Mouse (Mus musculus): ENCODE results near the gene Ash1l. TPM values are rescaled to one million over a fixed set of nuclear protein-coding genes. Genes with fewer than 3 reads are reported as not detected.
"Not testable (repeated sequence)": the region's sequence is repeated elsewhere in the genome, so short reads cannot be mapped to it uniquely, and the experiment has no call there.

Ash1l gene
- polyA plus RNA-seq, 1 experiment from 2014 or later = 14.5 TPM

- H3K9me3 ChIP-seq = no peaks in the 10 kb centered on the region
Measured at GRCm38 (mm10) chr3:88992793-88993192, 42.4 kb downstream of the Ash1l start.

GRCm38 (mm10) chr3:89001536-89001935 is 51.1 kb downstream of the Ash1l start:
- H3K27me3 ChIP-seq (ENCODE audit: insufficient read depth, poor library complexity, severe bottlenecking) = no peaks in the 10 kb centered on the region
- no peak overlapping the region for H3K27ac ChIP-seq
- DNase-seq (ENCODE audit: low spot score) = no peak
- no peak overlapping the region for H3K4me3 ChIP-seq
- no peaks in the 10 kb centered on the region for H3K9me3 ChIP-seq
- WGBS = 93% methylated on average over 7 of the region's 7 CpGs
- peaks cover 56% of the 10 kb centered on the region for H3K36me3 ChIP-seq
- no peaks in the 10 kb centered on the region for H3K4me1 ChIP-seq

More at GRCm38 (mm10) chr3:88992793-88993192, 42.4 kb downstream of the Ash1l start:
- no peaks in the 10 kb centered on the region for H3K27me3 ChIP-seq (ENCODE audit: insufficient read depth, poor library complexity, severe bottlenecking)
- H3K4me1 ChIP-seq = no peaks in the 10 kb centered on the region; the same call in 1 of the 2 replicates
- no peak for DNase-seq (ENCODE audit: low spot score)
- peaks cover 19% of the 10 kb centered on the region; the same call in 1 of the 2 replicates for H3K36me3 ChIP-seq
- 74% methylated on average over 2 of the region's 2 CpGs for WGBS
- H3K27ac ChIP-seq = no peak overlapping the region
- H3K4me3 ChIP-seq = no peak overlapping the region

- WGBS = 89% methylated on average over 5 of the region's 5 CpGs
- H3K9me3 ChIP-seq; H3K4me1 ChIP-seq; H3K4me3 ChIP-seq; DNase-seq (ENCODE audit: low spot score); H3K27ac ChIP-seq; H3K27me3 ChIP-seq (ENCODE audit: insufficient read depth, poor library complexity, severe bottlenecking): not testable (repeated sequence)
- H3K36me3 ChIP-seq = peaks cover 87% of the 10 kb centered on the region
Measured at GRCm38 (mm10) chr3:89030896-89031295, 80.5 kb downstream of the Ash1l start.

GRCm38 (mm10) chr3:89043359-89043758 is 92.9 kb downstream of the Ash1l start:
- Histone ChIP-seq H3K4me1 (no peaks in the 10 kb centered on the region), H3K36me3 (peaks cover 84% of the 10 kb centered on the region), H3K27me3 (ENCODE audit: insufficient read depth, poor library complexity, severe bottlenecking) (no peaks in the 10 kb centered on the region), H3K9me3 (no peaks in the 10 kb centered on the region), H3K4me3 (no peak overlapping the region), H3K27ac (no peak overlapping the region)
- 96% methylated on average over 4 of the region's 4 CpGs for WGBS
- no peak for DNase-seq (ENCODE audit: low spot score)

GRCm38 (mm10) chr3:89058361-89058760 is 107.9 kb downstream of the Ash1l start:
- Histone ChIP-seq H3K9me3 (no peaks in the 10 kb centered on the region), H3K4me3 (no peak overlapping the region), H3K27ac (no peak overlapping the region), H3K4me1 (no peaks in the 10 kb centered on the region), H3K27me3 (ENCODE audit: insufficient read depth, poor library complexity, severe bottlenecking) (no peaks in the 10 kb centered on the region), H3K36me3 (peaks cover 95% of the 10 kb centered on the region)
- no peak for DNase-seq (ENCODE audit: low spot score)
- 93% methylated on average over 9 of the region's 9 CpGs for WGBS

GRCm38 (mm10) chr3:89058783-89059182 is 108.4 kb downstream of the Ash1l start:
- WGBS = 88% methylated on average over 3 of the region's 3 CpGs
- Histone ChIP-seq H3K4me1 (no peaks in the 10 kb centered on the region), H3K4me3 (no peak overlapping the region), H3K9me3 (no peaks in the 10 kb centered on the region), H3K27me3 (ENCODE audit: insufficient read depth, poor library complexity, severe bottlenecking) (no peaks in the 10 kb centered on the region), H3K27ac (no peak overlapping the region), H3K36me3 (peaks cover 96% of the 10 kb centered on the region)
- no peak for DNase-seq (ENCODE audit: low spot score)

GRCm38 (mm10) chr3:89061696-89062095 is 111.3 kb downstream of the Ash1l start:
- no peak for DNase-seq (ENCODE audit: low spot score)
- H3K27ac ChIP-seq = no peak overlapping the region
- H3K4me1 ChIP-seq = no peaks in the 10 kb centered on the region
- H3K4me3 ChIP-seq = no peak overlapping the region
- 87% methylated on average over 3 of the region's 3 CpGs for WGBS
- no peaks in the 10 kb centered on the region for H3K9me3 ChIP-seq
- H3K36me3 ChIP-seq = peaks cover 95% of the 10 kb centered on the region
- no peaks in the 10 kb centered on the region for H3K27me3 ChIP-seq (ENCODE audit: insufficient read depth, poor library complexity, severe bottlenecking)

GRCm38 (mm10) chr3:89067265-89067664 is 116.8 kb downstream of the Ash1l start:
- no peaks in the 10 kb centered on the region for H3K27me3 ChIP-seq (ENCODE audit: insufficient read depth, poor library complexity, severe bottlenecking)
- no peaks in the 10 kb centered on the region for H3K4me1 ChIP-seq
- H3K27ac ChIP-seq = no peak overlapping the region
- no peak for DNase-seq (ENCODE audit: low spot score)
- no peak overlapping the region for H3K4me3 ChIP-seq
- H3K9me3 ChIP-seq = no peaks in the 10 kb centered on the region
- peaks cover 97% of the 10 kb centered on the region for H3K36me3 ChIP-seq

- WGBS = 92% methylated on average over 9 of the region's 9 CpGs
- H3K27me3 ChIP-seq (ENCODE audit: insufficient read depth, poor library complexity, severe bottlenecking) = no peaks in the 10 kb centered on the region
- H3K36me3 ChIP-seq = peaks cover 82% of the 10 kb centered on the region
- H3K4me1 ChIP-seq = no peaks in the 10 kb centered on the region
- no peak for DNase-seq (ENCODE audit: low spot score)
- H3K4me3 ChIP-seq = no peak overlapping the region
- no peak overlapping the region for H3K27ac ChIP-seq
- H3K9me3 ChIP-seq = no peaks in the 10 kb centered on the region
Measured at GRCm38 (mm10) chr3:89077383-89077782, 127.0 kb downstream of the Ash1l start.

- not testable (repeated sequence) for H3K9me3 ChIP-seq; DNase-seq (ENCODE audit: low spot score); H3K4me3 ChIP-seq; H3K27ac ChIP-seq; H3K4me1 ChIP-seq; H3K27me3 ChIP-seq (ENCODE audit: insufficient read depth, poor library complexity, severe bottlenecking)
- H3K36me3 ChIP-seq = peaks cover 37% of the 10 kb centered on the region
Measured at GRCm38 (mm10) chr3:89082287-89082686, 131.9 kb downstream of the Ash1l start.

- no peak overlapping the region for H3K27ac ChIP-seq
- 75% methylated on average over 2 of the region's 2 CpGs for WGBS
- no peak overlapping the region for H3K4me3 ChIP-seq
- H3K9me3 ChIP-seq = no peaks in the 10 kb centered on the region
- H3K4me1 ChIP-seq = peaks cover 18% of the 10 kb centered on the region
- peaks cover 16% of the 10 kb centered on the region for H3K27me3 ChIP-seq (ENCODE audit: insufficient read depth, poor library complexity, severe bottlenecking)
- H3K36me3 ChIP-seq = peaks cover 20% of the 10 kb centered on the region
- no peak for DNase-seq (ENCODE audit: low spot score)
Measured at GRCm38 (mm10) chr3:89084133-89084532, 133.7 kb downstream of the Ash1l start.

GRCm38 (mm10) chr3:89084654-89085190 is 134.3 kb downstream of the Ash1l start:
- no peak for DNase-seq (ENCODE audit: low spot score)
- H3K27ac ChIP-seq = no peak overlapping the region
- 75% methylated on average over 12 of the region's 12 CpGs for WGBS
- peaks cover 18% of the 10 kb centered on the region for H3K27me3 ChIP-seq (ENCODE audit: insufficient read depth, poor library complexity, severe bottlenecking)
- peaks cover 14% of the 10 kb centered on the region for H3K36me3 ChIP-seq
- H3K4me3 ChIP-seq = no peak overlapping the region
- H3K9me3 ChIP-seq = no peaks in the 10 kb centered on the region
- H3K4me1 ChIP-seq = peaks cover 24% of the 10 kb centered on the region

GRCm38 (mm10) chr3:89087338-89088110 is 137.1 kb downstream of the Ash1l start:
- 28% methylated on average over 21 of the region's 21 CpGs for WGBS
- H3K36me3 ChIP-seq = 0 out of 2 replicates have a peak, but pooled peaks cover 4% of the 10 kb centered on the region
- H3K4me1 ChIP-seq = peaks cover 51% of the 10 kb centered on the region
- H3K27me3 ChIP-seq (ENCODE audit: insufficient read depth, poor library complexity, severe bottlenecking) = peaks cover 31% of the 10 kb centered on the region
- DNase-seq (ENCODE audit: low spot score) = peak; percentile 90
- peak overlapping the region; percentile 83 for H3K27ac ChIP-seq
- no peaks in the 10 kb centered on the region for H3K9me3 ChIP-seq
- peak overlapping the region; percentile 43 for H3K4me3 ChIP-seq

All from heart, embryonic 10.5 days (tissue).